Mouse (Mus musculus): ENCODE results near the gene Socs4. TPM values are rescaled to one million over a fixed set of nuclear protein-coding genes. Genes with fewer than 3 reads are reported as not detected.
A peak's percentile ranks its signal among the peaks of the same experiment; 100 is the strongest.

Socs4 gene
- polyA plus RNA-seq, 1 experiment: 1.6 TPM

GRCm38 (mm10) chr14:47287021-47287420 lies 10.3 kb downstream of the Socs4 start:
- no peak overlapping the region for H3K27ac ChIP-seq (ENCODE audit: control insufficient read depth, insufficient read depth, low read depth, low read length)
- TF ChIP-seq CTCF (IDR thresholded peaks at IDR 0.05; ENCODE audit: control insufficient read depth, insufficient read depth, insufficient replicate concordance, low read depth, low read length) (no peak), POLR2A (IDR thresholded peaks at IDR 0.05; ENCODE audit: control insufficient read depth, low read depth, low read length) (no peak)
- H3K4me3 ChIP-seq (ENCODE audit: control insufficient read depth, low read depth, low read length): no peak overlapping the region
- no peaks in the 10 kb centered on the region for H3K36me3 ChIP-seq (ENCODE audit: control insufficient read depth, insufficient read depth, low read length)
- H3K27me3 ChIP-seq (ENCODE audit: control insufficient read depth, insufficient read depth, low read length): no peaks in the 10 kb centered on the region
- H3K4me1 ChIP-seq (ENCODE audit: control insufficient read depth, insufficient read depth, low read length): no peaks in the 10 kb centered on the region

GRCm38 (mm10) chr14:47291772-47292171 lies 15.0 kb downstream of the Socs4 start:
- Histone ChIP-seq H3K36me3 (ENCODE audit: control insufficient read depth, insufficient read depth, low read length) (no peaks in the 10 kb centered on the region), H3K27me3 (ENCODE audit: control insufficient read depth, insufficient read depth, low read length) (no peaks in the 10 kb centered on the region), H3K27ac (ENCODE audit: control insufficient read depth, insufficient read depth, low read depth, low read length) (no peak overlapping the region), H3K4me1 (ENCODE audit: control insufficient read depth, insufficient read depth, low read length) (no peaks in the 10 kb centered on the region), H3K4me3 (ENCODE audit: control insufficient read depth, low read depth, low read length) (no peak overlapping the region; the same call in 1 of the 2 replicates)
- TF ChIP-seq POLR2A (IDR thresholded peaks at IDR 0.05; ENCODE audit: control insufficient read depth, low read depth, low read length) (no peak), CTCF (IDR thresholded peaks at IDR 0.05; ENCODE audit: control insufficient read depth, insufficient read depth, insufficient replicate concordance, low read depth, low read length) (no peak)

- H3K4me1 ChIP-seq (ENCODE audit: control insufficient read depth, insufficient read depth, low read length): no peaks in the 10 kb centered on the region
- no peak for TF ChIP-seq POLR2A (IDR thresholded peaks at IDR 0.05; ENCODE audit: control insufficient read depth, low read depth, low read length)
- no peak for TF ChIP-seq CTCF (IDR thresholded peaks at IDR 0.05; ENCODE audit: control insufficient read depth, insufficient read depth, insufficient replicate concordance, low read depth, low read length)
- no peak overlapping the region for H3K4me3 ChIP-seq (ENCODE audit: control insufficient read depth, low read depth, low read length)
- no peaks in the 10 kb centered on the region for H3K36me3 ChIP-seq (ENCODE audit: control insufficient read depth, insufficient read depth, low read length)
- H3K27ac ChIP-seq (ENCODE audit: control insufficient read depth, insufficient read depth, low read depth, low read length): no peak overlapping the region
- H3K27me3 ChIP-seq (ENCODE audit: control insufficient read depth, insufficient read depth, low read length): no peaks in the 10 kb centered on the region
These were observed 17.4 kb downstream of the Socs4 start for GRCm38 (mm10) chr14:47294136-47294535.

- Histone ChIP-seq H3K4me1 (ENCODE audit: control insufficient read depth, insufficient read depth, low read length) (no peaks in the 10 kb centered on the region), H3K36me3 (ENCODE audit: control insufficient read depth, insufficient read depth, low read length) (no peaks in the 10 kb centered on the region), H3K27me3 (ENCODE audit: control insufficient read depth, insufficient read depth, low read length) (no peaks in the 10 kb centered on the region), H3K4me3 (ENCODE audit: control insufficient read depth, low read depth, low read length) (peak overlapping the region; percentile 54), H3K27ac (ENCODE audit: control insufficient read depth, insufficient read depth, low read depth, low read length) (no peak overlapping the region; the same call in 1 of the 2 replicates)
- TF ChIP-seq POLR2A (IDR thresholded peaks at IDR 0.05; ENCODE audit: control insufficient read depth, low read depth, low read length): no peak
- TF ChIP-seq CTCF (IDR thresholded peaks at IDR 0.05; ENCODE audit: control insufficient read depth, insufficient read depth, insufficient replicate concordance, low read depth, low read length): no peak
These were observed 19.5 kb downstream of the Socs4 start for GRCm38 (mm10) chr14:47296232-47296631.

GRCm38 (mm10) chr14:47297785-47298407 lies 21.2 kb downstream of the Socs4 start, which contains the start of gene Mapk1ip1l:
TSS of gene Mapk1ip1l (plus strand) at chr14:47298266.
- peak; percentile 71 for TF ChIP-seq CTCF (IDR thresholded peaks at IDR 0.05; ENCODE audit: control insufficient read depth, insufficient read depth, insufficient replicate concordance, low read depth, low read length)
- TF ChIP-seq POLR2A (IDR thresholded peaks at IDR 0.05; ENCODE audit: control insufficient read depth, low read depth, low read length): peak; percentile 66
- H3K27ac ChIP-seq (ENCODE audit: control insufficient read depth, insufficient read depth, low read depth, low read length): peak within 1 kb of the TSS; percentile 97
- H3K4me3 ChIP-seq (ENCODE audit: control insufficient read depth, low read depth, low read length): peak within 1 kb of the TSS; percentile 98
- H3K27me3 ChIP-seq (ENCODE audit: control insufficient read depth, insufficient read depth, low read length): no peaks in the 10 kb centered on the region
- H3K36me3 ChIP-seq (ENCODE audit: control insufficient read depth, insufficient read depth, low read length): no peaks in the 10 kb centered on the region
- H3K4me1 ChIP-seq (ENCODE audit: control insufficient read depth, insufficient read depth, low read length): no peaks in the 10 kb centered on the region; the same call in 1 of the 2 replicates

- no peaks in the 10 kb centered on the region for H3K36me3 ChIP-seq (ENCODE audit: control insufficient read depth, insufficient read depth, low read length)
- no peak for TF ChIP-seq CTCF (IDR thresholded peaks at IDR 0.05; ENCODE audit: control insufficient read depth, insufficient read depth, insufficient replicate concordance, low read depth, low read length)
- TF ChIP-seq POLR2A (IDR thresholded peaks at IDR 0.05; ENCODE audit: control insufficient read depth, low read depth, low read length): no peak
- H3K4me1 ChIP-seq (ENCODE audit: control insufficient read depth, insufficient read depth, low read length): no peaks in the 10 kb centered on the region; the same call in 1 of the 2 replicates
- H3K27ac ChIP-seq (ENCODE audit: control insufficient read depth, insufficient read depth, low read depth, low read length): peak overlapping the region; percentile 97
- H3K4me3 ChIP-seq (ENCODE audit: control insufficient read depth, low read depth, low read length): peak overlapping the region; percentile 98
- no peaks in the 10 kb centered on the region for H3K27me3 ChIP-seq (ENCODE audit: control insufficient read depth, insufficient read depth, low read length)
These were observed 21.7 kb downstream of the Socs4 start for GRCm38 (mm10) chr14:47298408-47298792.

GRCm38 (mm10) chr14:47298819-47299261 lies 22.1 kb downstream of the Socs4 start:
- peak overlapping the region; percentile 92 for H3K27ac ChIP-seq (ENCODE audit: control insufficient read depth, insufficient read depth, low read depth, low read length)
- no peaks in the 10 kb centered on the region; the same call in 1 of the 2 replicates for H3K4me1 ChIP-seq (ENCODE audit: control insufficient read depth, insufficient read depth, low read length)
- H3K36me3 ChIP-seq (ENCODE audit: control insufficient read depth, insufficient read depth, low read length): no peaks in the 10 kb centered on the region
- TF ChIP-seq POLR2A (IDR thresholded peaks at IDR 0.05; ENCODE audit: control insufficient read depth, low read depth, low read length) (no peak), CTCF (IDR thresholded peaks at IDR 0.05; ENCODE audit: control insufficient read depth, insufficient read depth, insufficient replicate concordance, low read depth, low read length) (no peak)
- H3K4me3 ChIP-seq (ENCODE audit: control insufficient read depth, low read depth, low read length): peak overlapping the region; percentile 98
- H3K27me3 ChIP-seq (ENCODE audit: control insufficient read depth, insufficient read depth, low read length): no peaks in the 10 kb centered on the region
